Mouse (Mus musculus): ENCODE measurements around the gene C3ar1. TPM values are rescaled to one million over a fixed set of nuclear protein-coding genes. Genes with fewer than 3 reads are reported as not detected.
A peak's percentile ranks its signal among the peaks of the same experiment; 100 is the strongest.

The C3ar1 gene
- total RNA-seq, 2 experiments from 2014 or later: 0.91 to 0.95 TPM

GRCm38 (mm10) chr6:122832880-122833279, 23.1 kb downstream of the C3ar1 start:
- DNase-seq (ENCODE audit: low spot score in 2 of 2): no peak

GRCm38 (mm10) chr6:122828086-122828485, 27.9 kb downstream of the C3ar1 start:
- DNase-seq (ENCODE audit: low spot score in 2 of 2): peak in 1 of 2 experiments; percentile 32

- DNase-seq (ENCODE audit: low spot score in 2 of 2): peak; percentile 86 to 91
Observed at GRCm38 (mm10) chr6:122825923-122826742, 29.8 kb downstream of the C3ar1 start.

GRCm38 (mm10) chr6:122825166-122825565, 30.8 kb downstream of the C3ar1 start:
- no peak for DNase-seq (ENCODE audit: low spot score in 2 of 2)

- no peak for DNase-seq (ENCODE audit: low spot score in 2 of 2)
Observed at GRCm38 (mm10) chr6:122824086-122824485, 31.9 kb downstream of the C3ar1 start.

GRCm38 (mm10) chr6:122821822-122822221, 34.1 kb downstream of the C3ar1 start:
- DNase-seq (ENCODE audit: low spot score in 2 of 2): no peak

- DNase-seq (ENCODE audit: low spot score in 2 of 2): no peak
Observed at GRCm38 (mm10) chr6:122820799-122821650, 34.9 kb downstream of the C3ar1 start.

- DNase-seq (ENCODE audit: low spot score in 2 of 2): no peak
Observed at GRCm38 (mm10) chr6:122820071-122820798, 35.7 kb downstream of the C3ar1 start.

GRCm38 (mm10) chr6:122819306-122820070, 36.5 kb downstream of the C3ar1 start, which contains the start of gene Foxj2:
Gene Foxj2, plus strand, starts transcription at chr6:122819914.
- peak; percentile 53 to 78 for DNase-seq (ENCODE audit: low spot score in 2 of 2)

- no peak for DNase-seq (ENCODE audit: low spot score in 2 of 2)
Observed at GRCm38 (mm10) chr6:122813640-122814039, 42.3 kb downstream of the C3ar1 start.

GRCm38 (mm10) chr6:122812716-122813115, 43.2 kb downstream of the C3ar1 start:
- no peak for DNase-seq (ENCODE audit: low spot score in 2 of 2)

- DNase-seq (ENCODE audit: low spot score in 2 of 2): no peak
Observed at GRCm38 (mm10) chr6:122811771-122812600, 44.0 kb downstream of the C3ar1 start.

GRCm38 (mm10) chr6:122811280-122811652, 44.7 kb downstream of the C3ar1 start:
- peak; percentile 90 to 94 for DNase-seq (ENCODE audit: low spot score in 2 of 2)

GRCm38 (mm10) chr6:122810615-122811279, 45.2 kb downstream of the C3ar1 start:
- peak; percentile 96 to 97 for DNase-seq (ENCODE audit: low spot score in 2 of 2)

- peak in 1 of 2 experiments; percentile 31 for DNase-seq (ENCODE audit: low spot score in 2 of 2)
Observed at GRCm38 (mm10) chr6:122810022-122810614, 45.8 kb downstream of the C3ar1 start.

GRCm38 (mm10) chr6:122804418-122804817, 51.5 kb downstream of the C3ar1 start:
- DNase-seq (ENCODE audit: low spot score in 2 of 2): peak; percentile 84 to 86

GRCm38 (mm10) chr6:122801801-122802514, 54.0 kb downstream of the C3ar1 start:
- peak; percentile 32 to 63 for DNase-seq (ENCODE audit: low spot score in 2 of 2)

GRCm38 (mm10) chr6:122801301-122801800, 54.6 kb downstream of the C3ar1 start, which contains the start of gene Slc2a3:
Gene Slc2a3, minus strand, starts transcription at chr6:122801640.
- peak; percentile 65 to 78 for DNase-seq (ENCODE audit: low spot score in 2 of 2)

Data from left cerebral cortex, adult 18-20 months (tissue).